Comparison of ENCODE assay signal across 34 mouse cellular contexts in the genomic region with DNA sequence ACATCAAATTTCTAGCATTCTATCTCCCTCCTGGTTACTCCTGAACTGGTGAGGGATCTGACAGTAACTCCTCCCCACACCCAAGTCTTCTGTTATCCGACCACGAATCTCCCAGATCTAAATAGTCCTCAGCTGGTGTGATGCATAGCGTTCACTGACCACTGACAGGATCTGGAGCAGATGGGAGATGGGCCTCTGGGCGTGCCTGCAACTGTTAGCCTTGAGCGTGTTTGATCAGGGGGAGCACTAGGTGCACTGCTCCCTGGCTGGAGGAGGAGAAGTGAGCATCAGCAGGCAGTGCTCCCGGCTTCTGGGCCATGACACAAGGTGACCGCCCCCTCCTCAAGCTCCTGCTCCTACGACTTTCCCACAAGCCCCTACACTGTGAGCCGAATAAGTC. TPM values are rescaled to one million over a fixed set of nuclear protein-coding genes. Genes with fewer than 3 reads are reported as not detected.
"Had no signal": no experiment of that assay in that cellular context is flagged by ENCODE, and none has a peak within 500 bp of the region (broad histone marks: within the 10 kb centered on the region; RNA-seq: fewer than 3 reads in every experiment).

No protein-coding gene starts in this region.

- DNase-seq: forebrain, postnatal 0 days; gastrocnemius, postnatal 14 days; heart, adult 18-20 months; heart, postnatal 10 days; heart, postnatal 4 days; kidney, adult 11 months; kidney, adult 2 months; kidney, adult 9 months; kidney, postnatal 14 days; kidney, postnatal 36 days; layer of hippocampus, adult 9-11 months; layer of hippocampus, postnatal 36 days; left cerebral cortex, postnatal 4 days had no signal

- H3K27ac ChIP-seq: heart, embryonic 10.5 days; hindbrain, embryonic 10.5 days; hindbrain, embryonic 12.5 days; hindbrain, embryonic 14.5 days; kidney, embryonic 15.5 days; kidney, postnatal 0 days; limb, embryonic 13.5 days; limb, embryonic 15.5 days had no signal

- H3K4me1 ChIP-seq: heart, embryonic 10.5 days; heart, embryonic 12.5 days; hindbrain, embryonic 12.5 days; kidney, embryonic 15.5 days; limb, embryonic 15.5 days had no signal

- H3K4me3 ChIP-seq: heart, embryonic 10.5 days; heart, embryonic 12.5 days; hindbrain, embryonic 10.5 days; hindbrain, embryonic 12.5 days; kidney, embryonic 15.5 days; limb, embryonic 13.5 days; limb, embryonic 15.5 days had no signal

- H3K9me3 ChIP-seq: heart, embryonic 10.5 days; heart, embryonic 12.5 days; hindbrain, embryonic 10.5 days; hindbrain, embryonic 12.5 days; kidney, embryonic 15.5 days; limb, embryonic 13.5 days; limb, embryonic 15.5 days had no signal

- H3K9ac ChIP-seq: forebrain, postnatal 0 days; heart, embryonic 12.5 days; hindbrain, embryonic 12.5 days; hindbrain, embryonic 14.5 days; kidney, embryonic 15.5 days; limb, embryonic 13.5 days; limb, embryonic 15.5 days had no signal

- ATAC-seq: forebrain, postnatal 0 days; hindbrain, embryonic 16.5 days; inflammation-experienced regulatory T-cells, adult 6 months had no signal

- H3K27me3 ChIP-seq: heart, embryonic 12.5 days; hindbrain, embryonic 12.5 days; kidney, embryonic 15.5 days; limb, embryonic 15.5 days had no signal

- H3K4me2 ChIP-seq: heart, embryonic 12.5 days; hindbrain, embryonic 12.5 days; hindbrain, embryonic 14.5 days; kidney, embryonic 15.5 days; limb, embryonic 13.5 days; limb, embryonic 15.5 days had no signal

RNA-seq across cellular contexts. Expression of gene Gm1123, which starts 6.5 kb away (rescaled TPM):
- total RNA-seq: gastrocnemius, adult 18-20 months; gastrocnemius, adult 8-10 months; gastrocnemius, postnatal 14 days; gastrocnemius, postnatal 4 days; granulocyte monocyte progenitor cell, adult 5-6 weeks; heart, adult 8-10 months; heart, postnatal 10 days; heart, postnatal 25 days; heart, postnatal 4 days; layer of hippocampus, adult 18-20 months; layer of hippocampus, postnatal 36 days; left cerebral cortex, adult 18-20 months; left cerebral cortex, postnatal 25 days; left cerebral cortex, postnatal 4 days had no signal
- polyA plus RNA-seq: forebrain, postnatal 0 days; heart, embryonic 10.5 days; hindbrain, embryonic 10.5 days; hindbrain, embryonic 12.5 days; limb, embryonic 11.5 days; limb, embryonic 13.5 days; limb, embryonic 15.5 days had no signal
